Mouse (Mus musculus): ENCODE measurements around the gene Olfr332. TPM values are rescaled to one million over a fixed set of nuclear protein-coding genes. Genes with fewer than 3 reads are reported as not detected.

Olfr332 gene
- polyA plus RNA-seq, 1 experiment from 2014 or later: not detected

- no peaks in the 10 kb centered on the region for H3K9me3 ChIP-seq (ENCODE audit: control insufficient read depth, low read length)
- no peaks in the 10 kb centered on the region for H3K4me1 ChIP-seq (ENCODE audit: control insufficient read depth, insufficient read depth, low read length)
- no peak; the same call in 1 of the 2 replicates for ATAC-seq (ENCODE audit: low FRiP score, low TSS enrichment)
- no peak overlapping the region for H3K4me3 ChIP-seq (ENCODE audit: low read length)
- H3K9ac ChIP-seq (ENCODE audit: low read depth, low read length): no peak overlapping the region
- no peak overlapping the region for H3K4me2 ChIP-seq (replicated peaks; ENCODE audit: low read depth, low read length)
- no peak overlapping the region for H3K27ac ChIP-seq (ENCODE audit: low read depth, low read length)
- WGBS: 41% methylated on average over 4 of the region's 4 CpGs
- no peaks in the 10 kb centered on the region for H3K36me3 ChIP-seq (ENCODE audit: control insufficient read depth, insufficient read depth, low read length)
- no peaks in the 10 kb centered on the region for H3K27me3 ChIP-seq (ENCODE audit: control insufficient read depth, insufficient read depth, low read length)
These were observed 38.8 kb downstream of the Olfr332 start for GRCm38 (mm10) chr11:58453592-58453991.

DNA sequence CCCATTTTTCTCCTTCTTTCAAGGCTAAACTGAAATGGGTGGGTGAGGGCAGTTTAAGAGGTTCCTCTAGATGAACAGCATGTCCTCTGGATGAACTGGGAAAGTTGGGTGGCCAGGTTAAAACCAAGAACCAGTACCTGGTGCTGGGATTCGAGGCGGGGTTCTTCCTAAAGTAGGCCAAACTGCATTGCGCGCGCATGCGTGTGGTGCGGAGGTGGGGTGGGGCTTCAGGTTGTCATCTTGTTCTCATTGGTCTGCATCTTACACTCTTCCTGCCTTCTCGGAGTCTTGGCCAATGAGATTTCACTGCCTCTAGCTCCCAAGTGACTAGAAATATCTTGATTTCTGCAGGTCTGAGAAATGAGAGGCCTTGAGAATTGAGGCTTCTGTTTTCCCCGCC, 39.6 kb downstream of the Olfr332 start, which contains the start of gene Lypd9:
Lypd9 (minus strand) TSS at position 165 of the 400 bp plus-strand sequence.
- Histone ChIP-seq H3K4me2 (replicated peaks; ENCODE audit: low read depth, low read length) (no peak within 1 kb of the TSS), H3K27ac (ENCODE audit: low read depth, low read length) (no peak within 1 kb of the TSS), H3K27me3 (ENCODE audit: control insufficient read depth, insufficient read depth, low read length) (no peaks in the 10 kb centered on the region), H3K9me3 (ENCODE audit: control insufficient read depth, low read length) (no peaks in the 10 kb centered on the region), H3K36me3 (ENCODE audit: control insufficient read depth, insufficient read depth, low read length) (no peaks in the 10 kb centered on the region), H3K4me1 (ENCODE audit: control insufficient read depth, insufficient read depth, low read length) (no peaks in the 10 kb centered on the region), H3K9ac (ENCODE audit: low read depth, low read length) (no peak within 1 kb of the TSS), H3K4me3 (ENCODE audit: low read length) (no peak within 1 kb of the TSS)
- no peak for ATAC-seq (ENCODE audit: low FRiP score, low TSS enrichment)
- 98% methylated on average over 9 of the region's 9 CpGs for whole genome bisulfite sequencing

Other genes starting within 250 kb of the Olfr332 start
- gene 4930438A08Rik, start 217.8 kb downstream of the Olfr332 start, polyA plus RNA-seq (2014; fragmentation: Nextera tagmentation; extraction: Ambion mirVana): not detected in 2 replicates
- 19.3 and 23.1 TPM in 2 replicates for gene Zfp692, start 185.5 kb downstream of the Olfr332 start, polyA plus RNA-seq (2014; fragmentation: Nextera tagmentation; extraction: Ambion mirVana)
- gene Zfp672, start 162.2 kb downstream of the Olfr332 start, polyA plus RNA-seq (2014; fragmentation: Nextera tagmentation; extraction: Ambion mirVana): 34.4 and 34.5 TPM in 2 replicates
- gene Sh3bp5l, start 161.8 kb downstream of the Olfr332 start, polyA plus RNA-seq (2014; fragmentation: Nextera tagmentation; extraction: Ambion mirVana): 17.0 and 27.5 TPM in 2 replicates
- gene Lypd8, start 113.5 kb downstream of the Olfr332 start, polyA plus RNA-seq (2014; fragmentation: Nextera tagmentation; extraction: Ambion mirVana): not detected in 2 replicates
- 0.36 TPM in 1 of 2 replicates, not detected in the other for gene 1810065E05Rik, start 71.4 kb downstream of the Olfr332 start, polyA plus RNA-seq (2014; fragmentation: Nextera tagmentation; extraction: Ambion mirVana)
- not detected in 2 replicates for gene Gm12253, start 60.0 kb downstream of the Olfr332 start, polyA plus RNA-seq (2014; fragmentation: Nextera tagmentation; extraction: Ambion mirVana)
- gene Lypd9, start 39.6 kb downstream of the Olfr332 start, polyA plus RNA-seq (2014; fragmentation: Nextera tagmentation; extraction: Ambion mirVana): not detected in 2 replicates
- not detected in 2 replicates for gene Olfr30, start 30.3 kb downstream of the Olfr332 start, polyA plus RNA-seq (2014; fragmentation: Nextera tagmentation; extraction: Ambion mirVana)
- gene Olfr331, start 10.0 kb upstream of the Olfr332 start, polyA plus RNA-seq (2014; fragmentation: Nextera tagmentation; extraction: Ambion mirVana): not detected in 2 replicates
- not detected in 2 replicates for gene Olfr330, start 42.3 kb upstream of the Olfr332 start, polyA plus RNA-seq (2014; fragmentation: Nextera tagmentation; extraction: Ambion mirVana)
- not detected in 2 replicates for gene Olfr329-ps, start 53.9 kb upstream of the Olfr332 start, polyA plus RNA-seq (2014; fragmentation: Nextera tagmentation; extraction: Ambion mirVana)
- gene Olfr328, start 63.1 kb upstream of the Olfr332 start, polyA plus RNA-seq (2014; fragmentation: Nextera tagmentation; extraction: Ambion mirVana): 0.07 and 0.18 TPM in 2 replicates
- gene Olfr224, start 78.0 kb upstream of the Olfr332 start, polyA plus RNA-seq (2014; fragmentation: Nextera tagmentation; extraction: Ambion mirVana): not detected in 2 replicates
- not detected in 2 replicates for gene Olfr325, start 85.2 kb upstream of the Olfr332 start, polyA plus RNA-seq (2014; fragmentation: Nextera tagmentation; extraction: Ambion mirVana)
- gene Olfr324, start 102.6 kb upstream of the Olfr332 start, polyA plus RNA-seq (2014; fragmentation: Nextera tagmentation; extraction: Ambion mirVana): not detected in 2 replicates
- gene 2210407C18Rik, start 123.5 kb upstream of the Olfr332 start, polyA plus RNA-seq (2014; fragmentation: Nextera tagmentation; extraction: Ambion mirVana): not detected in 2 replicates
- not detected in 2 replicates for gene Olfr323, start 137.9 kb upstream of the Olfr332 start, polyA plus RNA-seq (2014; fragmentation: Nextera tagmentation; extraction: Ambion mirVana)
- gene Trim58, start 147.9 kb upstream of the Olfr332 start, polyA plus RNA-seq (2014; fragmentation: Nextera tagmentation; extraction: Ambion mirVana): not detected in 2 replicates
- 0.07 TPM in 1 of 2 replicates, not detected in the other for gene Olfr322, start 166.2 kb upstream of the Olfr332 start, polyA plus RNA-seq (2014; fragmentation: Nextera tagmentation; extraction: Ambion mirVana)
- not detected in 2 replicates for gene Olfr320, start 188.5 kb upstream of the Olfr332 start, polyA plus RNA-seq (2014; fragmentation: Nextera tagmentation; extraction: Ambion mirVana)
- gene Olfr319, start 206.6 kb upstream of the Olfr332 start, polyA plus RNA-seq (2014; fragmentation: Nextera tagmentation; extraction: Ambion mirVana): not detected in 2 replicates
- not detected in 2 replicates for gene Olfr318, start 231.5 kb upstream of the Olfr332 start, polyA plus RNA-seq (2014; fragmentation: Nextera tagmentation; extraction: Ambion mirVana)
- gene Olfr317, start 246.7 kb upstream of the Olfr332 start, polyA plus RNA-seq (2014; fragmentation: Nextera tagmentation; extraction: Ambion mirVana): not detected in 2 replicates

Data from kidney, embryonic 14.5 days (tissue).